Mouse (Mus musculus) forebrain, embryonic 13.5 days (tissue): ENCODE measurements at regions not wholly inside any gene's neighbourhood (a gene's known extent, or its start where the extent isn't known, plus 50 kb on each side); places are given as distances from the start of the nearest gene placed in this dataset.
A peak's percentile ranks its signal among the peaks of the same experiment; 100 is the strongest.

Experiments
- ATAC-seq: fragments of 200-750 bp; cut with Nextera tagmentation; 2 replicates; pipeline ENCODE4 v1.8.0; 2017
- H3K27ac ChIP-seq: fragments of 300-500 bp; sonication (generic); 2 replicates; pipeline ENCODE4 v1.5.1; 2015; ENCODE audit warnings: inconsistent platforms, mild to moderate bottlenecking, moderate library complexity
- H3K27me3 ChIP-seq: fragments of 300-500 bp; sonication (generic); 2 replicates; pipeline ENCODE4 v1.6.1; 2015; ENCODE audit warnings: mild to moderate bottlenecking, inconsistent platforms
- H3K36me3 ChIP-seq: fragments of 300-500 bp; sonication (generic); 2 replicates; pipeline ENCODE4 v1.6.1; 2015; ENCODE audit warnings: mild to moderate bottlenecking, inconsistent platforms; ENCODE audit not compliant: poor library complexity, severe bottlenecking
- H3K4me1 ChIP-seq: fragments of 300-500 bp; sonication (generic); 2 replicates; pipeline ENCODE4 v1.6.1; 2015; ENCODE audit warnings: inconsistent platforms
- H3K4me2 ChIP-seq: fragments of 300-500 bp; sonication (generic); 2 replicates; pipeline ENCODE4 v1.6.1; 2015; ENCODE audit warnings: inconsistent platforms, mild to moderate bottlenecking, moderate library complexity
- H3K4me3 ChIP-seq: fragments of 300-500 bp; sonication (generic); 2 replicates; pipeline ENCODE4 v1.5.1; 2015; ENCODE audit warnings: mild to moderate bottlenecking, inconsistent platforms
- H3K9ac ChIP-seq: fragments of 300-500 bp; sonication (generic); 2 replicates; pipeline ENCODE4 v1.6.1; 2015; ENCODE audit warnings: mild to moderate bottlenecking, inconsistent platforms
- H3K9me3 ChIP-seq: fragments of 300-500 bp; sonication (generic); replicated peaks from 2 replicates; pipeline ENCODE4 v1.6.1; 2016; ENCODE audit warnings: inconsistent platforms
- WGBS: fragments of 180-500 bp; shearing (Covaris S2); methylation state at CpG from one replicate; pipeline ENCODE4 v1.1.7; 2015; 5-methylcytosine and 5-hydroxymethylcytosine counted together

DNA sequence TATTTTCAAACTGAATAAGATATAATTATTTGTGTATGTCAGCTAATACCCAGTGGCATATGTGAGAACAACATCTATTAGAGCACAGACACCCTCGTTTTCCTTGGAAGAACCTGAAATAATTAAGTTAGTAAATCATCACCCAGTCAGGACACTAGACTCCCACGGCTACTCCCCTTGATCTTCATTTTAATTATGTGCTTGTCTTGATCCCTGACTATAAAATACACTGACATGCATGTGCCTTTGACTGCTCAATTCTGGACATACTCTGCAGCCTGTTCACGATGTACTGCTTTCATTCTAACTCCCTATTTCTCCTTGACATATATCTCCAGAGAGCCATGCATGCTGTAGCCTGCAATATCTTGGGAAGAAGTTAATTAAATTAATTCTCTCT, 232.7 kb upstream of the Atxn7l3b start:
- Histone ChIP-seq H3K27ac (no peak overlapping the region), H3K9me3 (no peaks in the 10 kb centered on the region), H3K4me3 (no peak overlapping the region), H3K9ac (no peak overlapping the region), H3K27me3 (no peaks in the 10 kb centered on the region), H3K36me3 (no peaks in the 10 kb centered on the region), H3K4me1 (no peaks in the 10 kb centered on the region), H3K4me2 (no peak overlapping the region)
- no peak for ATAC-seq
- WGBS = 50% methylated on average over 3 of the region's 3 CpGs

DNA sequence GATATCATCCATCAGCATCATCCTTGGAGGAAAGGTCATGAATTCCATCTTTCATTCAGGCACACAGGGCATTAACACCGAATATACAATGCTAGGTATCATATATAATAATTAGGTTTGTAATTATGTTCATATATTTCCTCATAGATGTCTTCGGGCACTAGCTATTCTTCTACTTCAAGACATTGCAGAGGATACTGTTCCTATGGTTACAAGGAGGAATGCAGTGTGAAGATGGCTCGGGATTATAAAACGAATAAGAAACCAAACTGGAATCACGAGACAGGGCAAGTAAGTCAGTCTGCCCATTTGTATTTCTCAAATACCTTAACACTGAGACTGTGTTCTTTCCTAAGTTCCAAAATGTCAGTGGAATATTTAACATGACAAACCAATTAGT, 231.3 kb upstream of the Atxn7l3b start:
- no peak overlapping the region for H3K27ac ChIP-seq
- no peak overlapping the region for H3K4me2 ChIP-seq
- H3K9me3 ChIP-seq = no peaks in the 10 kb centered on the region
- 78% methylated on average over 5 of the region's 5 CpGs for WGBS
- H3K9ac ChIP-seq = no peak overlapping the region
- no peaks in the 10 kb centered on the region for H3K27me3 ChIP-seq
- H3K36me3 ChIP-seq = no peaks in the 10 kb centered on the region
- no peaks in the 10 kb centered on the region for H3K4me1 ChIP-seq
- no peak overlapping the region for H3K4me3 ChIP-seq
- no peak for ATAC-seq

DNA sequence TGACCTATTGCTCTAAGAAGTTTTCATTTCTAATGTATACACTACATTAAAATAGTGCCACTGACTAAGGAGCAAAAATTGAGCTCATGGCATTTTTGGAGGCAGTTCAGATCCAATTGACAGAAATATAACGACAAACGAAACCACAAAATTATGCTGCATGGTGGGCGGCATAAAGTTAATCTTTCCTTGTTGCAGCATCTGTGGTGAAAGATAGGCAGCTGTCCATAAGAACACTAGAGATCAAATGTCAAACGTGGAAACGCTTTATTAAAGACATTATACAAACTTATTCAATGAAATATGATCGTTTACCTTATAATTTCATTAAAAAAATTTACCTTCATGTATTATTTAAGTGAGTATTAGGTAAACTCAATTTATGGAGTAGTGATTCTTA, 230.2 kb upstream of the Atxn7l3b start:
- Histone ChIP-seq H3K9me3 (no peaks in the 10 kb centered on the region), H3K27me3 (no peaks in the 10 kb centered on the region), H3K9ac (no peak overlapping the region), H3K36me3 (no peaks in the 10 kb centered on the region), H3K4me2 (no peak overlapping the region), H3K4me1 (no peaks in the 10 kb centered on the region), H3K27ac (no peak overlapping the region), H3K4me3 (no peak overlapping the region)
- no peak for ATAC-seq
- 90% methylated on average over 6 of the region's 6 CpGs for WGBS

- H3K27ac ChIP-seq = no peak overlapping the region
- no peaks in the 10 kb centered on the region for H3K4me1 ChIP-seq
- no peak overlapping the region for H3K4me3 ChIP-seq
- no peaks in the 10 kb centered on the region for H3K27me3 ChIP-seq
- no peak overlapping the region for H3K9ac ChIP-seq
- peaks cover 10% of the 10 kb centered on the region for H3K9me3 ChIP-seq
- H3K4me2 ChIP-seq = no peak overlapping the region
- ATAC-seq = peak; percentile 79
- 84% methylated on average over 2 of the region's 2 CpGs for WGBS
- H3K36me3 ChIP-seq = no peaks in the 10 kb centered on the region
Measured at GRCm38 (mm10) chr10:113141606-113142005, 212.8 kb upstream of the Atxn7l3b start.

- Histone ChIP-seq H3K27me3 (no peaks in the 10 kb centered on the region), H3K36me3 (no peaks in the 10 kb centered on the region), H3K9ac (no peak overlapping the region), H3K4me1 (no peaks in the 10 kb centered on the region), H3K4me3 (no peak overlapping the region), H3K9me3 (no peaks in the 10 kb centered on the region), H3K27ac (no peak overlapping the region), H3K4me2 (no peak overlapping the region)
- no peak for ATAC-seq
- 87% methylated on average over 1 of the region's 1 CpGs for WGBS
Measured at GRCm38 (mm10) chr10:113114999-113115398, 186.2 kb upstream of the Atxn7l3b start.

- Histone ChIP-seq H3K9me3 (no peaks in the 10 kb centered on the region), H3K36me3 (no peaks in the 10 kb centered on the region), H3K9ac (no peak overlapping the region), H3K27ac (no peak overlapping the region), H3K27me3 (no peaks in the 10 kb centered on the region), H3K4me1 (peaks cover 6% of the 10 kb centered on the region; the same call in 1 of the 2 replicates), H3K4me3 (no peak overlapping the region), H3K4me2 (no peak overlapping the region)
- ATAC-seq = peak; percentile 86
- WGBS = 29% methylated on average over 1 of the region's 1 CpGs
Measured at GRCm38 (mm10) chr10:113105771-113106430, 177.1 kb upstream of the Atxn7l3b start.

- H3K27ac ChIP-seq = no peak overlapping the region
- H3K27me3 ChIP-seq = no peaks in the 10 kb centered on the region
- H3K9me3 ChIP-seq = no peaks in the 10 kb centered on the region
- no peak overlapping the region for H3K4me3 ChIP-seq
- 91% methylated on average over 2 of the region's 2 CpGs for WGBS
- H3K4me2 ChIP-seq = no peak overlapping the region
- H3K9ac ChIP-seq = no peak overlapping the region
- H3K4me1 ChIP-seq = peaks cover 6% of the 10 kb centered on the region; the same call in 1 of the 2 replicates
- no peak for ATAC-seq
- H3K36me3 ChIP-seq = no peaks in the 10 kb centered on the region
Measured at GRCm38 (mm10) chr10:113105301-113105700, 176.5 kb upstream of the Atxn7l3b start.
